Mouse (Mus musculus): Measurements from ENCODE around the gene Rbm48.

Gene Rbm48

DNA sequence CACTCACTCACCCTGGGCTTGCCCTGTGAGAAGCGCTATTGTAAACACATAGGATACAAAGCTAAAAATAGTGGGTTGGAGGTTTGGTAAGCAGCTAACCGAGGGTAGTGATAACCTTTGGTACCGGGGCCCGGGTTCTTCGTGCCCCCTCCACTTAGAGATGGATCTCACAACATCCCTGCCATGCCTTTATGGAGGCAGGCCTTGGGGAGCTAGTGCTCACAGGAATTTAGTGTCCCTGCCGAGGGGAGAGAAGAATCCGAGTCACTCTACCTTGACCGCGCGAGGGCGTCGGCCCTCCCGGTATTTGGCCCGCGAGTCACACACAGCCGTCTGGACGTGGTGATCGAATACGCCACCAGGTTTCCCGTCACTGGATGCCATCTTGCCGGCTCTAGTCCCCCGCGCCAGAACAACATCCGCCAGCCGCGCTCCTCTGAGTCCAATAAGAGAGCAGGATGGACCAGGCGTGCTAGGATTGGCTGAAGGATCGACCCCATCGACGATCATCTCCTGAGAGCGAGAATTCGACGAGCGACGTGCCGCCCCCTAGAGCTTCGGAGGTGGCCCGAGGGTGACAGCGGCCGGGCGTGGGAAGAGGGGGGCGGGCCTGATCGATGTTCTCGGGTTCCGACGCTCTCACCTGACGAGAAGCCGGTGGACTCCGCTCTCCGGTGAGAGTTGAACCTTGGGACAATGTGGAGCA lies 539 bp downstream of the Rbm48 start, which contains the start of gene Pex1:
Pex1 (plus strand) TSS at position 374 of the 706 bp plus-strand sequence.
- ChIA-PET POLR2A (interaction anchor here (0.6 to 8.5 kb wide), 57 partner anchors 8 to 458 kb away, joined by 3 to 150 read pairs (median 4); partner anchors contain the start of genes Ankib1 (in 2 of the 4), Fam133b (in 2 of the 4) and Krit1 (in 2 of the 4)), CTCF (interaction anchor here (0.6 to 1.9 kb wide), 14 partner anchors 9 to 600 kb away, joined by 3 to 8 read pairs (median 3); partner anchors contain the start of gene Fam133b (in 3 of the 4))

- CTCF ChIA-PET, result no interaction called here
- POLR2A ChIA-PET, result interaction anchor here (0.6 to 13.5 kb wide), 19 partner anchors 8 to 285 kb away, joined by 3 to 150 read pairs (median 5); partner anchors contain the start of genes Pex1 (in 3 of the 4), Rbm48 (in 3 of the 4) and Fam133b (in 2 of the 4)
Measured at GRCm38 (mm10) chr5:3579066-3579465, 17.3 kb downstream of the Rbm48 start.

DNA sequence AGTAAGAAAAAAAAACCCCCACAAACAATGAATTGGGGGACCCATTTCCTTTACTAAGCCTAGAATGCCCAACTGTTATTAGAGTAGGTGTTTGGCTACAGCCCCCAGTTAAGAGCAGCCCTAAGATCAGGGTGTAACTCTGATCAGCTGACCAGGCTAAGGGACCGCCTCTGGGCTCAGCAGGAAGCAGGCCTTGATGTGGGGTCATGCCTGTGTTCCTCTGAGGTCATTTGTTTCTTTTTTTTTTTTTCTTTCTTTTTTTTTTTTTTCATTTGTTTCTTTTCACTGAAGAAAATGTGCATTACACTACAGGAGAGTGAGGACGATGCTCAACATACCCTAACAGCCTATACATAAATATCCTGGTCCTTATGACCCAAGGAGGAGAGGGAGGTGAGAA lies 18.4 kb downstream of the Rbm48 start:
- ChIA-PET CTCF (interaction anchor here in 1 of 4 experiments (0.7 kb wide), 1 partner anchor 18 kb away, joined by 3 read pairs; the partner anchor contains the start of genes Pex1 and Rbm48), POLR2A (interaction anchor here in 3 of 4 experiments (0.7 to 13.5 kb wide), 11 partner anchors 9 to 281 kb away, joined by 3 to 150 read pairs (median 4); partner anchors contain the start of genes Pex1 (in 3 of the 3), Rbm48 (in 3 of the 3) and Fam133b (in 1 of the 3))

- CTCF ChIA-PET, result interaction anchor here in 3 of 4 experiments (0.6 to 1.5 kb wide), 3 partner anchors 32 to 59 kb away, joined by 3 to 4 read pairs (median 3); no protein-coding TSS in a partner anchor
- POLR2A ChIA-PET, result interaction anchor here in 3 of 4 experiments (0.6 to 1.7 kb wide), 4 partner anchors 10 to 21 kb away, joined by 3 to 9 read pairs (median 4); partner anchors contain the start of genes Pex1 (in 1 of the 3) and Rbm48 (in 1 of the 3)
Measured at GRCm38 (mm10) chr5:3574825-3575224, 21.6 kb downstream of the Rbm48 start.

DNA sequence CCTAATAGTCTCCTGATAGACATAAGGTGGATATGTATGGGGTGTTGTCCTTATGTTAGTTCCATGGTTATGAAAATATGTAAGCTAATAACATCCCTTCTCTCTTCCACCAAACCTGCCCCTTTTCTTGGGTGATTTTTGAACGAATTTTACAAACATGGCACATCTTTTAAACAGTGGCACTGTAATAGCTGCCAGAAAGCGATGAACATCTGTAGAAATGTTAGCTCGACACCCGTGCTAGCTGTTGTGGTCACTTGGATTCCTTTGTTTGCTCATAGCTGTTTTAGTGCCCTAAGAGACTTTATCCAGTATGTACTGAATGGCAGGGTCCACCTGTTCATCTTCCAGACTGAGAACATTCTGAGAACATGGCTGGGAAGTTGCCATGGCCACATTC lies 25.1 kb downstream of the Rbm48 start, which contains the start of gene 1700109H08Rik:
1700109H08Rik (plus strand) TSS at position 301 of the 400 bp plus-strand sequence.
- CTCF ChIA-PET, result interaction anchor here in 1 of 4 experiments (1.5 to 2.1 kb wide), 3 partner anchors 28 to 62 kb away, joined by 3 to 5 read pairs (median 4); partner anchors contain the start of gene Fam133b
- POLR2A ChIA-PET, result interaction anchor here in 2 of 4 experiments (0.9 to 1.5 kb wide), 3 partner anchors 10 to 26 kb away, joined by 3 to 5 read pairs (median 4); no protein-coding TSS in a partner anchor

GRCm38 (mm10) chr5:3554198-3554597 lies 42.2 kb downstream of the Rbm48 start:
- POLR2A ChIA-PET, result interaction anchor here in 1 of 4 experiments (0.8 to 2.3 kb wide), 4 partner anchors 10 to 26 kb away, joined by 3 to 13 read pairs (median 4); partner anchors contain the start of gene Fam133b
- CTCF ChIA-PET, result no interaction called here

GRCm38 (mm10) chr5:3551481-3551880 lies 44.9 kb downstream of the Rbm48 start:
- ChIA-PET CTCF (no interaction called here), POLR2A (interaction anchor here in 1 of 4 experiments (1.3 kb wide), 1 partner anchor 17 kb away, joined by 4 read pairs; no protein-coding TSS in a partner anchor)

DNA sequence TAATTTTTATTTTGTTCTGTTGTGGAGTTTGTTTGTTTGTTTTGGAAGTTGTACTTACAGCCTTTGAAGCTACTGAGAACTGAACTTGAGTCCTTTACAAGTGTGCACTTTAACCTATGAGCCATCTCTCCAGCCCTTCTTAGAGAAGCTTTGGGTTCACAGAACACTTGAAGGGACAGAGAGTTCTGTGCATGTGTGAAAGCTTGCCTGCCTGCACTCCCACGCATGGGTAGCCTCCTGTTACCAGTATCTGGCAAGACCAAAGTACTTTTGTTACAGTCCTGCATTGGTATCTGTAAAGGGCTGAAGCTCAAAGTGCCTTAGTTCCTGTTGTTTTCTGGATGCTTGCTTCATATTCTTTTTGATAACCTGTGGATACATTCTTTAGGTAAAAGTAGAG lies 50.2 kb downstream of the Rbm48 start:
- CTCF ChIA-PET, result no interaction called here
- POLR2A ChIA-PET, result interaction anchor here in 2 of 4 experiments (1.2 to 2.3 kb wide), 6 partner anchors 10 to 105 kb away, joined by 3 to 8 read pairs (median 4); partner anchors contain the start of genes Pex1 (in 1 of the 2), Rbm48 (in 1 of the 2) and Tmbim7 (in 1 of the 2)

DNA sequence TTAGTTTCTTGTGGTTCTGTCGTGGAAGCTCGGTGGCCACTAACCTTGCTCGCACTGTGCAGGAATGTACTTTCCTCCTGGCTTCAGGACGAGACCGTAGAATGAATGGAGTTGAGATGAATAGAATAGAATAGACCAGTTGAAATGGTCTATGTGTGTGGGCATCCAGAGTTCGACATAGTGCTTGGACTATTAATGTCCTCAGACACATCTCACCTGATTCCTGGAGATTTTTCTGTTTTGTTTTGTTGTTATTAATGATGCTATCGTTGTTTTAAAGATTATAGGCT lies 52.0 kb downstream of the Rbm48 start:
- CTCF ChIA-PET, result no interaction called here

DNA sequence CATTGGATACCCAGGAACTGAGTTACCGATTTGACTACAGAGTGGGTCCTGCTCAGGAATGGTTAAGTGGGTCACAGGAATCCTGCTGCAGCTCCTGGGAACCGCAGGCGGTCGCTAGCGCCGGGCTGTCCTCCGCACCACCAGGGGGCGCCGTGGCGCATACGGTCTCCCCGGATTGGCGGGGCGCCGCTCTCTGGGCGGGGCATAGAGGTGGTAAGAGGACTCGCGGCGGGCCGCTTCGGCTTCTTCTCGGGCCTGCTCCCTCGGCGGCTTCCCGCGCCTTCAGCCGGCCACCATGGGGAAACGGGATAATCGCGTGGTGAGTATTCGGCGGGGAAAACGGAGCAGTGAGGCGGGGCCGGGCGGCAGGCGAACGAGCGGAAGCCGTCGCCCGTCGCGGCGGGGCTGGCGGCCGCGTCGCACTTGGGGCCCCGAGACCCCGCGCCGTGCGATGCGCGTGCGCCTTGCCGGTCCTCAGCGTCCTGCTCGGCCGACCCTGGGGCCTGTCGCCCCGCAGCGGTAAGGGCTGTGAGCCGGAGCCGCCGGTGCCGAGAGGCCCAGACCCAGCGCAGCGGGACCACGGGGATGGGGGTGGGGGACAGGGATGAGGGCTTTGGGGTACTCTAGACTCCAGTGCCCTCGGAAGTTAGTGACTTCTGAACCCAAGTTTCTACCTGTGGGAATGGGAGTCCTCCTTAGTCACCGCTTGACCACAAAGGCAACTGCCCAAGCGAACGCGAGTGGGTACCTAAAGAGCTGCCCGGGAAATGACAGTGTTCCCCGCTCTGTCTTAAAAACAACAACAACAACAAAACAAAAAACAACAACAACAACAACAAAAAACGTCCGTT lies 52.5 kb downstream of the Rbm48 start, which contains the start of gene Fam133b:
Fam133b (plus strand) TSS at position 205 of the 851 bp plus-strand sequence.
- ChIA-PET CTCF (interaction anchor here (0.5 to 1.2 kb wide), 12 partner anchors 15 to 392 kb away, joined by 3 to 6 read pairs (median 4); partner anchors contain the start of genes Pex1 (in 3 of the 4), Rbm48 (in 3 of the 4) and 1700109H08Rik (in 1 of the 4)), POLR2A (interaction anchor here (0.5 to 2.4 kb wide), 59 partner anchors 8 to 259 kb away, joined by 3 to 13 read pairs (median 4); partner anchors contain the start of genes Pex1 (in 4 of the 4), Rbm48 (in 4 of the 4) and Krit1 (in 1 of the 4))

More for the DNA sequence above, 52.0 kb downstream of the Rbm48 start:
- POLR2A ChIA-PET, result interaction anchor here in 3 of 4 experiments (0.7 to 2.4 kb wide), 17 partner anchors 9 to 188 kb away, joined by 3 to 13 read pairs (median 4); partner anchors contain the start of genes Pex1 (in 3 of the 3) and Rbm48 (in 3 of the 3)

DNA sequence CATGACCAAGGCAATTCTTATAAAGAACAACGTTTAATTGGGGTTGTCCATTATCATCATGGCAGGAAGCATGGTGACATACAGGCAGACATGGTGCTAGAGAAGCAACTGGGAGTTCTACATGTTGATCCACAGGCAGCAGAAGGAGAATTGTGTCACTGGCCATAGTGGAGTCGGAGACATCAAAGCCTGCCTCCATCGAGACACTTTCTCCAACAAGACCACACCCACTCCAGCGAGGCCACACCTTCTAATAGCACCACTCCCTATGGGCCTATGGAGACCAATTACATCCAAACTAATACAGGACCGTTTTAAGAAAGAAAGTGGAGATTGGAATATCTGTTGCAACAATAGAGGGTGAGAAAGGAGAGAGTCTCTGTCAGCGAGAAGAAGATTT lies 54.5 kb downstream of the Rbm48 start:
- CTCF ChIA-PET, result no interaction called here
- POLR2A ChIA-PET, result interaction anchor here in 2 of 4 experiments (1.9 to 2.6 kb wide), 2 partner anchors 11 to 55 kb away, joined by 4 to 7 read pairs; partner anchors contain the start of genes Pex1 (in 1 of the 2) and Rbm48 (in 1 of the 2)

- POLR2A ChIA-PET, result interaction anchor here in 1 of 4 experiments (1.2 kb wide), 1 partner anchor 8 kb away, joined by 3 read pairs; no protein-coding TSS in a partner anchor
- CTCF ChIA-PET, result interaction anchor here in 1 of 4 experiments (0.5 kb wide), 1 partner anchor 475 kb away, joined by 3 read pairs; no protein-coding TSS in a partner anchor
Measured at GRCm38 (mm10) chr5:3538505-3539472, 57.6 kb downstream of the Rbm48 start.

- ChIA-PET POLR2A (interaction anchor here in 2 of 4 experiments (0.8 to 1.5 kb wide), 4 partner anchors 8 to 14 kb away, joined by 3 to 6 read pairs (median 4); no protein-coding TSS in a partner anchor), CTCF (no interaction called here)
Measured at GRCm38 (mm10) chr5:3536592-3537212, 59.7 kb downstream of the Rbm48 start.

Measured in embryonic stem cell, embryonic (primary cell).